Mouse (Mus musculus) CH12.LX (cell line): ENCODE results near the gene 1700019A02Rik.

Experiments
- CTCF ChIP-seq, 2 experiments: IDR thresholded peaks in 1 of 2; conservative IDR thresholded peaks in 1 of 2; 2 replicates each; pipeline ENCODE4 v1.5.1; 2011 to 2012; ENCODE audit warnings: low read depth in 2 of 2, low read length in 2 of 2, improper control_type of control experiment in 1 of 2, inconsistent platforms in 1 of 2, mild to moderate bottlenecking in 1 of 2, moderate library complexity in 1 of 2
- ELF1 ChIP-seq: IDR thresholded peaks from 2 replicates; pipeline ENCODE4 v1.6.1; 2014; ENCODE audit warnings: low read depth, mild to moderate bottlenecking, inconsistent platforms, low read length, improper control_type of control experiment
- EP300 ChIP-seq: IDR thresholded peaks from 2 replicates; pipeline ENCODE4 v1.6.1; 2011; ENCODE audit warnings: low read length, improper control_type of control experiment
- ETS1 ChIP-seq: conservative IDR thresholded peaks from 2 replicates; pipeline ENCODE4 v1.6.1; 2012; ENCODE audit warnings: low read depth, mild to moderate bottlenecking, inconsistent platforms, low read length, improper control_type of control experiment, moderate library complexity
- GABPA ChIP-seq: IDR thresholded peaks from 2 replicates; pipeline ENCODE4 v1.6.1; 2012; ENCODE audit warnings: low read depth, low read length, improper control_type of control experiment, inconsistent platforms; ENCODE audit not compliant: insufficient replicate concordance
- MAFK ChIP-seq: IDR thresholded peaks from 2 replicates; pipeline ENCODE4 v1.6.1; 2011; ENCODE audit warnings: low read length, improper control_type of control experiment; ENCODE audit not compliant: insufficient replicate concordance
- MAX ChIP-seq: IDR thresholded peaks from 2 replicates; pipeline ENCODE4 v1.6.1; 2011; ENCODE audit warnings: low read length, improper control_type of control experiment
- POLR2A ChIP-seq: IDR thresholded peaks from 2 replicates; pipeline ENCODE4 v1.6.1; 2011; ENCODE audit warnings: low read depth, mild to moderate bottlenecking, improper control_type of control experiment, low read length
- POLR2AphosphoS2 ChIP-seq: IDR thresholded peaks from 2 replicates; pipeline ENCODE4 v1.6.1; 2011; ENCODE audit warnings: low read depth, low read length, improper control_type of control experiment
- TCF12 ChIP-seq: IDR thresholded peaks from 2 replicates; pipeline ENCODE4 v1.6.1; 2014; ENCODE audit warnings: low read depth, mild to moderate bottlenecking, inconsistent platforms, low read length, improper control_type of control experiment
- USF1 ChIP-seq: IDR thresholded peaks from 2 replicates; pipeline ENCODE4 v1.6.1; 2014; ENCODE audit warnings: low read depth, mild to moderate bottlenecking, inconsistent platforms, low read length, improper control_type of control experiment
- USF2 ChIP-seq: conservative IDR thresholded peaks from 2 replicates; pipeline ENCODE4 v1.6.1; 2011; ENCODE audit warnings: low read depth, low read length, improper control_type of control experiment
- ZC3H11A ChIP-seq: IDR thresholded peaks from 2 replicates; pipeline ENCODE4 v1.6.1; 2012; ENCODE audit warnings: low read depth, mild to moderate bottlenecking, inconsistent platforms, low read length, improper control_type of control experiment

DNA sequence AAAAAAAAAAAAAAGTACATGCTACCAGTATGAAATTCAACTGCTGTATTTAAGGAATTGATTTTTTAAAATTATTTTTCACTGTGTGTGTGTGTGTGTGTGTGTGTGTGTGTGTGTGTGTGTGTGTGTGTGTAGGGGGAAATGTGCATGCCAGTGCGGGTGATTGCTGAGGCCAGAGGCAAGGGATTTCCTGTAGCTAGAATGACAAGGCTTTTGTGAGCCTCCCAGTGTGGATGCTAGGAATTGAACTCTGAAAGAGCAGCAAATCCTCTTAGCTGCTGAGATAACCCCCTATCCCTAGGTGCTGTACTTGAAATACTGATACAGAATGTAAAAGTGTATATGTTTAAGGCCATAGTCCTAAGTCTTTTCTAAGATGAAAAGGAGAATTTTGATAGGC is 38.6 kb upstream of the 1700019A02Rik start:
- TF ChIP-seq CTCF (conservative IDR thresholded peaks at IDR 0.05 in 1 of 2, IDR thresholded peaks at IDR 0.05 in 1 of 2; ENCODE audit: low read depth in 2 of 2, low read length in 2 of 2) = no peak
- no peak for TF ChIP-seq EP300
- no peak for TF ChIP-seq POLR2AphosphoS2
- no peak for TF ChIP-seq ETS1
- TF ChIP-seq POLR2A = no peak
- no peak for TF ChIP-seq MAFK
- no peak for TF ChIP-seq ELF1
- no peak for TF ChIP-seq GABPA
- no peak for TF ChIP-seq ZC3H11A
- no peak for TF ChIP-seq USF1
- TF ChIP-seq USF2 = no peak
- TF ChIP-seq MAX = no peak
- no peak for TF ChIP-seq TCF12
